Mouse (Mus musculus) heart, embryonic 12.5 days (tissue): Measurements from ENCODE around the gene Ccdc36. TPM values are rescaled to one million over a fixed set of nuclear protein-coding genes. Genes with fewer than 3 reads are reported as not detected.

ENCODE experiments used
- ATAC-seq: fragments of 200-750 bp; cut with Nextera tagmentation; 2 replicates; pipeline ENCODE4 v1.8.0; 2017; ENCODE audit warnings: moderate TSS enrichment, moderate library complexity; ENCODE audit not compliant: insufficient number of reproducible peaks, low FRiP score
- H3K27ac ChIP-seq: fragments of 300-500 bp; sonication (generic); 2 replicates; pipeline ENCODE4 v1.5.1; 2016; ENCODE audit warnings: mild to moderate bottlenecking, moderate library complexity; ENCODE audit not compliant: poor library complexity, severe bottlenecking
- H3K27me3 ChIP-seq: fragments of 300-500 bp; sonication (generic); replicated peaks from 2 replicates; pipeline ENCODE4 v1.6.1; 2016; ENCODE audit warnings: mild to moderate bottlenecking, moderate library complexity
- H3K36me3 ChIP-seq: fragments of 300-500 bp; sonication (generic); 2 replicates; pipeline ENCODE4 v1.6.1; 2016; ENCODE audit warnings: mild to moderate bottlenecking, moderate library complexity
- H3K4me1 ChIP-seq: fragments of 300-500 bp; sonication (generic); replicated peaks from 2 replicates; pipeline ENCODE4 v1.6.1; 2016; ENCODE audit warnings: mild to moderate bottlenecking
- H3K4me2 ChIP-seq: fragments of 300-500 bp; sonication (generic); 2 replicates; pipeline ENCODE4 v1.6.1; 2016; ENCODE audit warnings: mild to moderate bottlenecking, moderate library complexity
- H3K4me3 ChIP-seq: fragments of 300-500 bp; sonication (generic); 2 replicates; pipeline ENCODE4 v1.5.1; 2016; ENCODE audit warnings: mild to moderate bottlenecking
- H3K9ac ChIP-seq: fragments of 300-500 bp; sonication (generic); 2 replicates; pipeline ENCODE4 v1.6.1; 2016; ENCODE audit warnings: mild to moderate bottlenecking, moderate library complexity
- H3K9me3 ChIP-seq: fragments of 300-500 bp; sonication (generic); replicated peaks from 2 replicates; pipeline ENCODE4 v1.6.1; 2016; ENCODE audit warnings: mild to moderate bottlenecking, moderate library complexity
- whole genome bisulfite sequencing: fragments of 180-500 bp; shearing (Covaris S2); methylation state at CpG from one replicate; pipeline ENCODE4 v1.1.7; 2016; 5-methylcytosine and 5-hydroxymethylcytosine counted together
- polyA plus RNA-seq: library from polyadenylated mRNA; unstranded; fragments of >200 nt; fragmentation: Nextera tagmentation; extraction: Ambion mirVana; gene quantifications from 2 replicates; pipeline ENCODE4 v1.2.1, GENCODE M21; 2016

Gene Ccdc36
- polyA plus RNA-seq, 1 experiment from 2014 or later, result 1.0 TPM

DNA sequence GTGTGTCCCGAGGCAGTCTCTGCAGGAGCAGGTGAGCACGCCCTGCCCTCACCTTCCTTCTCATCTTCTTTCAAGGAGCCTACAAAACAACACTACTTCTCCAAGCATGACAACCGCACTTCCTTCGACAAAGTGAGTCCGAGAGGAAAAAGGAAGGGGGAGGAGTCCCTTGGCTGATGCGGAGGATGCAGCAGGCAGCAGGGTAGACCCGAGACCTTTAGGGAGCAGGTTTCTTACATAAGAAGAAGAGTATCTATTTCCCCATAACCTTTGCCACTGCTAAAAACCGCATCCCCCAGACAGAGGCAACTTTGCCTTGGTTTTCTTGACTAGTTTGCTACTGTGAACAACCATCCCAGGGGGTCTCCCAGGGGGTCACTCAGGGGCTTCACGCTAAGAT, 16.8 kb upstream of the Ccdc36 start:
- Histone ChIP-seq H3K27ac (no peak overlapping the region), H3K4me1 (peaks cover 50% of the 10 kb centered on the region), H3K4me3 (no peak overlapping the region), H3K36me3 (peaks cover 19% of the 10 kb centered on the region), H3K9me3 (no peaks in the 10 kb centered on the region), H3K4me2 (no peak overlapping the region), H3K27me3 (no peaks in the 10 kb centered on the region), H3K9ac (no peak overlapping the region)
- no peak for ATAC-seq
- 63% methylated on average over 9 of the region's 9 CpGs for WGBS

- WGBS, result 62% methylated on average over 11 of the region's 11 CpGs
- Histone ChIP-seq H3K27ac (no peak overlapping the region), H3K27me3 (no peaks in the 10 kb centered on the region), H3K36me3 (no peaks in the 10 kb centered on the region), H3K4me1 (peaks cover 31% of the 10 kb centered on the region), H3K9ac (no peak overlapping the region), H3K4me2 (no peak overlapping the region), H3K4me3 (no peak overlapping the region), H3K9me3 (no peaks in the 10 kb centered on the region)
- ATAC-seq, result no peak
Observed at GRCm38 (mm10) chr9:108441236-108441919, 13.1 kb upstream of the Ccdc36 start.

- H3K27ac ChIP-seq, result no peak overlapping the region; the same call in 1 of the 2 replicates
Observed at GRCm38 (mm10) chr9:108440485-108440884, 12.2 kb upstream of the Ccdc36 start.

GRCm38 (mm10) chr9:108439176-108439575, 10.9 kb upstream of the Ccdc36 start:
- H3K27ac ChIP-seq, result no peak overlapping the region
- H3K36me3 ChIP-seq, result no peaks in the 10 kb centered on the region
- WGBS, result 85% methylated on average over 6 of the region's 6 CpGs
- peaks cover 22% of the 10 kb centered on the region for H3K4me1 ChIP-seq
- H3K4me2 ChIP-seq, result no peak overlapping the region
- H3K9ac ChIP-seq, result no peak overlapping the region
- H3K4me3 ChIP-seq, result no peak overlapping the region
- no peaks in the 10 kb centered on the region for H3K27me3 ChIP-seq
- H3K9me3 ChIP-seq, result no peaks in the 10 kb centered on the region; the same call in 1 of the 2 replicates
- ATAC-seq, result no peak

More at GRCm38 (mm10) chr9:108440485-108440884, 12.2 kb upstream of the Ccdc36 start:
- Histone ChIP-seq H3K9ac (no peak overlapping the region), H3K36me3 (no peaks in the 10 kb centered on the region), H3K4me1 (peaks cover 25% of the 10 kb centered on the region), H3K9me3 (no peaks in the 10 kb centered on the region; the same call in 1 of the 2 replicates), H3K27me3 (no peaks in the 10 kb centered on the region), H3K4me2 (no peak overlapping the region), H3K4me3 (no peak overlapping the region)
- WGBS, result 63% methylated on average over 5 of the region's 5 CpGs
- no peak for ATAC-seq

DNA sequence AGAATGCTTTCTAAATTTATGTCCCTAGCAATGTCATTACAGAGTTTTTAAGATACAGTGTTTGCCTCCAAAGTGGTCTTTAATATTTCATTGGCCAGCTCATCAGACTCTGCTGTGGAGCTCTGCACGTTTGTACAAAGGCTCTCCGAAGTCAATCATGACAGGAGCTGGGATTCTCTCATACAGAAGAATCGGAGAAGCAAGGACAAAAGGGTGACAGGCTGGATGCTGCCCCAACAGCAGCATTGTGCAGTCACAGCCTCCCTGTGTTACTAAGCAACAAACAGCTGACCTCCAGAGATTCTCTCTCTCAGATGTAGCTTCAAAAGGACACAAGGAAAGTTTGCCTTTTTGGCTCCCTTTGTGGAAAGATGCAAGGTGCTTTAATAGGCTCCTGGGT, 7.9 kb upstream of the Ccdc36 start, which contains the start of gene BC048562:
Gene BC048562 (plus strand): TSS at position 301 of the 400 bp plus-strand sequence.
- Histone ChIP-seq H3K4me1 (peaks cover 20% of the 10 kb centered on the region), H3K9me3 (no peaks in the 10 kb centered on the region; the same call in 1 of the 2 replicates), H3K27ac (no peak within 1 kb of the TSS), H3K4me3 (no peak within 1 kb of the TSS), H3K9ac (no peak within 1 kb of the TSS), H3K27me3 (no peaks in the 10 kb centered on the region), H3K36me3 (no peaks in the 10 kb centered on the region), H3K4me2 (no peak within 1 kb of the TSS)
- no peak for ATAC-seq
- 71% methylated on average over 3 of the region's 3 CpGs for WGBS

GRCm38 (mm10) chr9:108431431-108432067, 3.3 kb upstream of the Ccdc36 start:
- Histone ChIP-seq H3K36me3 (no peaks in the 10 kb centered on the region), H3K27ac (no peak overlapping the region), H3K4me1 (peaks cover 6% of the 10 kb centered on the region), H3K4me2 (peak overlapping the region; percentile 71), H3K4me3 (peak overlapping the region; percentile 40), H3K9ac (peak overlapping the region; percentile 43; the same call in 1 of the 2 replicates), H3K9me3 (no peaks in the 10 kb centered on the region; the same call in 1 of the 2 replicates), H3K27me3 (no peaks in the 10 kb centered on the region)
- 42% methylated on average over 32 of the region's 32 CpGs for WGBS
- no peak for ATAC-seq

- Histone ChIP-seq H3K4me1 (no peaks in the 10 kb centered on the region), H3K27me3 (no peaks in the 10 kb centered on the region), H3K27ac (no peak overlapping the region), H3K4me2 (no peak overlapping the region), H3K4me3 (no peak overlapping the region), H3K36me3 (no peaks in the 10 kb centered on the region), H3K9ac (no peak overlapping the region), H3K9me3 (peaks cover 4% of the 10 kb centered on the region; the same call in 1 of the 2 replicates)
- no peak for ATAC-seq
- 71% methylated on average over 1 of the region's 1 CpGs for WGBS
Observed at GRCm38 (mm10) chr9:108412221-108412620, 16.1 kb downstream of the Ccdc36 start.

- no peak overlapping the region for H3K4me2 ChIP-seq
- H3K4me3 ChIP-seq, result no peak overlapping the region
- H3K27me3 ChIP-seq, result no peaks in the 10 kb centered on the region
- peaks cover 4% of the 10 kb centered on the region; the same call in 1 of the 2 replicates for H3K9me3 ChIP-seq
- no peaks in the 10 kb centered on the region for H3K4me1 ChIP-seq
- 73% methylated on average over 9 of the region's 9 CpGs for WGBS
- no peak overlapping the region for H3K27ac ChIP-seq
- ATAC-seq, result no peak
- H3K9ac ChIP-seq, result no peak overlapping the region
- no peaks in the 10 kb centered on the region for H3K36me3 ChIP-seq
Observed at GRCm38 (mm10) chr9:108411381-108411942, 16.8 kb downstream of the Ccdc36 start.

DNA sequence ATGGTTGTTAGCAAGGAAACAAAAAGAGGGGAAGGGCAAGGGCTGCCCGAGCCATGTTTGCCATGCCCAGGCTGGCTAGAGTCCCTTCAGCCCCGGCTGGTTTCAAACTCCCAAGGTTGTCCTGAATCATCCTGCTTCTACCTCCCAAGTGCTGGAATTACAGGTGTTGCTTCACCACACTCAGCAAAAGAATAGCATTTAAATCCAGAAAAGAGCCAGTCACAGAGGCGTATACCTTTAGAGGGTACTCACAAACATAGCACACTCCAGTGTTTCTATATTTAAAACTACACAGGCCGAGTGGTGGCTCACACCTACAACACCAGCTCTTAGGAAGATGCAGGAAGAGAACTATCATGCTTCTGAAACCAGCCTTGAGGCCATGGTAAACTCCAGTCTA, 18.7 kb downstream of the Ccdc36 start:
- Histone ChIP-seq H3K9me3 (peaks cover 4% of the 10 kb centered on the region; the same call in 1 of the 2 replicates), H3K9ac (no peak overlapping the region), H3K27ac (no peak overlapping the region), H3K4me2 (no peak overlapping the region), H3K4me1 (no peaks in the 10 kb centered on the region), H3K27me3 (no peaks in the 10 kb centered on the region), H3K36me3 (no peaks in the 10 kb centered on the region), H3K4me3 (no peak overlapping the region)
- ATAC-seq, result no peak
- 57% methylated on average over 4 of the region's 4 CpGs for WGBS

- Histone ChIP-seq H3K9ac (no peak overlapping the region), H3K9me3 (no peaks in the 10 kb centered on the region), H3K27me3 (no peaks in the 10 kb centered on the region), H3K27ac (no peak overlapping the region), H3K4me2 (no peak overlapping the region), H3K36me3 (no peaks in the 10 kb centered on the region), H3K4me3 (no peak overlapping the region), H3K4me1 (peaks cover 3% of the 10 kb centered on the region; the same call in 1 of the 2 replicates)
- WGBS, result 69% methylated on average over 8 of the region's 8 CpGs
- ATAC-seq, result no peak
Observed at GRCm38 (mm10) chr9:108404451-108404850, 23.8 kb downstream of the Ccdc36 start.

DNA sequence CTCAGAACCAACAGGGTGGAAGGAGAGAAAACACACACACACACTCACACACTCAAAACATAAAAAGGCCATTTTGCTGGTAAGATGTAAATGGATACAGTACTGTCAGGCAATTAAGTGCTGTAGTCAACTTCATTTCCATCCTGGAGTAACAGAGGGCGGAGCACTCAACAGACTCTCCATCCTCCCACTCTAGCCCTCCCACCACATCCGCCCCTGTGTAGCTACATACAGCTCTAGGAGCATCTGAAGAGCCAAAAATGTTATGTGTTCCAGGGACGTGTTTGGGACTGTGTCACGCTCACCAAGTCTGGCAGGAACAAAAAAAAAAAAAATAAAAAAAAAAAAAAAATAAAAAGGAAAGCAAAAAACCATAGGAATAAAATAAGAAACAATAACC, 25.2 kb downstream of the Ccdc36 start:
- Histone ChIP-seq H3K27me3 (no peaks in the 10 kb centered on the region), H3K4me2 (no peak overlapping the region), H3K4me1 (peaks cover 3% of the 10 kb centered on the region; the same call in 1 of the 2 replicates), H3K27ac (no peak overlapping the region), H3K9me3 (no peaks in the 10 kb centered on the region), H3K9ac (no peak overlapping the region), H3K4me3 (no peak overlapping the region), H3K36me3 (no peaks in the 10 kb centered on the region)
- ATAC-seq, result no peak
- WGBS, result 83% methylated on average over 4 of the region's 4 CpGs
